Mouse (Mus musculus) kidney, postnatal 0 days (tissue): ENCODE results near the gene Rlf. TPM values are rescaled to one million over a fixed set of nuclear protein-coding genes. Genes with fewer than 3 reads are reported as not detected.
"Not testable (repeated sequence)": the region's sequence is repeated elsewhere in the genome, so short reads cannot be mapped to it uniquely, and the experiment has no call there.

ENCODE experiments used
- ATAC-seq: fragments of 200-750 bp; cut with Nextera tagmentation; replicated peaks from 2 replicates; pipeline ENCODE4 v1.8.0; 2017; ENCODE audit warnings: low read depth, moderate number of reproducible peaks, moderate TSS enrichment, moderate library complexity; ENCODE audit not compliant: low FRiP score
- DNase-seq: peaks from one replicate; pipeline ENCODE4 v3.0.0-alpha.2; 2016; ENCODE audit warnings: low spot score
- H3K27ac ChIP-seq: fragments of 300-500 bp; sonication (generic); 2 replicates; pipeline ENCODE4 v1.5.1; 2014; ENCODE audit warnings: mild to moderate bottlenecking
- H3K27me3 ChIP-seq: fragments of 300-500 bp; sonication (generic); 2 replicates; pipeline ENCODE4 v1.6.1; 2014; ENCODE audit warnings: low read length, mixed read lengths; ENCODE audit not compliant: insufficient read depth
- H3K36me3 ChIP-seq: fragments of 300-500 bp; sonication (generic); 2 replicates; pipeline ENCODE4 v1.6.1; 2014; ENCODE audit warnings: low read length, mixed read lengths; ENCODE audit not compliant: insufficient read depth
- H3K4me1 ChIP-seq: fragments of 300-500 bp; sonication (generic); replicated peaks from 2 replicates; pipeline ENCODE4 v1.6.1; 2014; ENCODE audit warnings: antibody characterized with exemption, low read length, mixed read lengths; ENCODE audit not compliant: insufficient read depth
- H3K4me2 ChIP-seq: fragments of 300-500 bp; sonication (generic); 2 replicates; pipeline ENCODE4 v1.6.1; 2014; ENCODE audit warnings: mild to moderate bottlenecking, low read length, moderate library complexity, mixed read lengths
- H3K4me3 ChIP-seq: fragments of 300-500 bp; sonication (generic); replicated peaks from 2 replicates; pipeline ENCODE4 v1.5.1; 2014; ENCODE audit warnings: low read depth, low read length
- H3K9ac ChIP-seq: fragments of 300-500 bp; sonication (generic); 2 replicates; pipeline ENCODE4 v1.6.1; 2014; ENCODE audit warnings: low read depth, low read length
- H3K9me3 ChIP-seq: fragments of 300-500 bp; sonication (generic); replicated peaks from 2 replicates; pipeline ENCODE4 v1.6.1; 2016; ENCODE audit warnings: low read length, inconsistent platforms, mixed read lengths
- CTCF ChIP-seq: IDR thresholded peaks from 2 replicates; pipeline ENCODE4 v1.5.1; 2016; ENCODE audit warnings: antibody characterized with exemption, low read depth, mild to moderate bottlenecking, moderate library complexity
- WGBS: fragments of 180-500 bp; shearing (Covaris S2); extraction: QIAGEN DNeasy Blood & Tissue Kit; methylation state at CpG from one replicate; pipeline ENCODE4 v1.1.7; 2014; 5-methylcytosine and 5-hydroxymethylcytosine counted together
- polyA plus RNA-seq: library from polyadenylated mRNA; unstranded; fragments of >200 nt; fragmentation: Nextera tagmentation; extraction: Ambion mirVana; gene quantifications from 2 replicates; pipeline ENCODE4 v1.2.1, GENCODE M21; 2015

Rlf gene
- polyA plus RNA-seq, 1 experiment from 2014 or later: 11.9 TPM

- no peak overlapping the region for H3K9ac ChIP-seq
- no peaks in the 10 kb centered on the region for H3K27me3 ChIP-seq
- H3K4me3 ChIP-seq: no peak overlapping the region
- peaks cover 8% of the 10 kb centered on the region; the same call in 1 of the 2 replicates for H3K36me3 ChIP-seq
- no peaks in the 10 kb centered on the region for H3K4me1 ChIP-seq
- ATAC-seq (no peak), DNase-seq (no peak)
- no peak overlapping the region for H3K27ac ChIP-seq
- TF ChIP-seq CTCF: no peak
- H3K9me3 ChIP-seq: no peaks in the 10 kb centered on the region
- no peak overlapping the region for H3K4me2 ChIP-seq
- WGBS: 89% methylated on average over 3 of the region's 3 CpGs
These were observed 35.2 kb downstream of the Rlf start for GRCm38 (mm10) chr4:121179669-121180068.

GRCm38 (mm10) chr4:121167656-121168055 is 47.2 kb downstream of the Rlf start:
- no peak overlapping the region for H3K4me2 ChIP-seq
- H3K4me3 ChIP-seq: no peak overlapping the region
- no peak for TF ChIP-seq CTCF
- H3K9me3 ChIP-seq: no peaks in the 10 kb centered on the region
- no peak overlapping the region for H3K9ac ChIP-seq
- ATAC-seq: no peak; the same call in 1 of the 2 replicates
- H3K4me1 ChIP-seq: no peaks in the 10 kb centered on the region
- WGBS: 91% methylated on average over 2 of the region's 2 CpGs
- peak; percentile 32 for DNase-seq
- peaks cover 34% of the 10 kb centered on the region for H3K36me3 ChIP-seq
- H3K27ac ChIP-seq: no peak overlapping the region
- H3K27me3 ChIP-seq: no peaks in the 10 kb centered on the region

GRCm38 (mm10) chr4:121166697-121167096 is 48.2 kb downstream of the Rlf start:
- 72% methylated on average over 3 of the region's 5 CpGs for WGBS
- not testable (repeated sequence) for ATAC-seq, H3K4me3 ChIP-seq, H3K27ac ChIP-seq, H3K4me2 ChIP-seq, H3K27me3 ChIP-seq, H3K9me3 ChIP-seq, H3K4me1 ChIP-seq, DNase-seq, H3K9ac ChIP-seq
- peaks cover 37% of the 10 kb centered on the region for H3K36me3 ChIP-seq

GRCm38 (mm10) chr4:121163501-121164030 is 51.3 kb downstream of the Rlf start:
- no peaks in the 10 kb centered on the region for H3K4me1 ChIP-seq
- no peak overlapping the region for H3K9ac ChIP-seq
- H3K4me2 ChIP-seq: no peak overlapping the region
- peaks cover 23% of the 10 kb centered on the region; the same call in 1 of the 2 replicates for H3K36me3 ChIP-seq
- no peak overlapping the region for H3K27ac ChIP-seq
- H3K27me3 ChIP-seq: no peaks in the 10 kb centered on the region
- TF ChIP-seq CTCF: no peak
- DNase-seq (no peak), ATAC-seq (no peak; the same call in 1 of the 2 replicates)
- WGBS: 85% methylated on average over 2 of the region's 2 CpGs
- H3K9me3 ChIP-seq: no peaks in the 10 kb centered on the region
- H3K4me3 ChIP-seq: no peak overlapping the region

GRCm38 (mm10) chr4:121109126-121109525 is 105.8 kb downstream of the Rlf start, which contains the start of gene Tmco2:
Gene Tmco2, minus strand, starts transcription at chr4:121109226.
- no peak for DNase-seq
- Histone ChIP-seq H3K4me1 (no peaks in the 10 kb centered on the region), H3K36me3 (no peaks in the 10 kb centered on the region), H3K4me3 (no peak within 1 kb of the TSS), H3K4me2 (no peak within 1 kb of the TSS), H3K27me3 (no peaks in the 10 kb centered on the region), H3K9me3 (no peaks in the 10 kb centered on the region), H3K9ac (no peak within 1 kb of the TSS), H3K27ac (no peak within 1 kb of the TSS)
- 95% methylated on average over 2 of the region's 2 CpGs for WGBS
- no peak for TF ChIP-seq CTCF
- no peak for ATAC-seq

GRCm38 (mm10) chr4:121103304-121103703 is 111.6 kb downstream of the Rlf start:
- ATAC-seq (no peak), DNase-seq (no peak)
- Histone ChIP-seq H3K9ac (no peak overlapping the region), H3K27ac (no peak overlapping the region), H3K4me3 (no peak overlapping the region), H3K4me2 (no peak overlapping the region), H3K27me3 (no peaks in the 10 kb centered on the region), H3K36me3 (no peaks in the 10 kb centered on the region), H3K9me3 (no peaks in the 10 kb centered on the region), H3K4me1 (no peaks in the 10 kb centered on the region)
- no peak for TF ChIP-seq CTCF
- WGBS: 84% methylated on average over 4 of the region's 4 CpGs
